Mouse (Mus musculus): ENCODE measurements around the gene Plek2. TPM values are rescaled to one million over a fixed set of nuclear protein-coding genes. Genes with fewer than 3 reads are reported as not detected.

Plek2 gene
- 42.6 and 50.2 TPM in 2 replicates for polyA plus RNA-seq (2015; fragmentation: Nextera tagmentation; extraction: Ambion mirVana)

DNA sequence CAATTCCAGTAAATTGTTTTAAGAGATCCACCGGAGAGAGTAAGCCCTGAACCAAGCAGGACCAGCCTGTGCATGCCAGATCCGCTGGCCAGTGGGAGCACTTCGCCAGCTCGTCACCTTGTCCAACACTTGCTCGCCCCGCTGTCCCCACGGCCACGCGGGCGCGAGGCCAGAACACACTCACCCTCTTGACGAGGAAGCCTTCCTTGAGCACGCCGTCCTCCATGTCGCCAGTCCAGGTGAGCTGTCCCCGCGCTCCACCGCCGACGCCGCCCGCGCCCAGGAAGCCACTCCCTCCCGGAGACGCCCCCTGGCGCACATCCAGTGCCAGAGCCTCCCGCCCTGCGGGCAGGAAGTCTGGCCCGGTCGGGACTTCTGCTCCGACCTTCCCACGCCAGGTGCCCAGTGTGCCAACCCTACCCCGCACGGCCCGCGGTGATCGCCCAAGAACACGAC is at the start of gene Plek2:
Plek2 (minus strand) TSS at position 258 of the 456 bp plus-strand sequence.
- H3K9me3 ChIP-seq (ENCODE audit: control insufficient read depth, low read length) = 0 out of 2 replicates have a peak, but pooled peaks cover 3% of the 10 kb centered on the region
- peak within 1 kb of the TSS; percentile 40 for H3K27ac ChIP-seq (replicated peaks)
- no peak for TF ChIP-seq EP300 (optimal IDR thresholded peaks at IDR 0.05)
- peak; percentile 67 for TF ChIP-seq CTCF (IDR thresholded peaks at IDR 0.05; ENCODE audit: low read depth)
- no peaks in the 10 kb centered on the region for H3K27me3 ChIP-seq (ENCODE audit: control insufficient read depth, insufficient read depth, low read length)
- peak within 1 kb of the TSS; percentile 66 for H3K4me2 ChIP-seq (replicated peaks; ENCODE audit: low read depth)
- WGBS = 2% methylated on average over 35 of the region's 38 CpGs
- no peaks in the 10 kb centered on the region for H3K36me3 ChIP-seq (ENCODE audit: control insufficient read depth, insufficient read depth, low read length)
- H3K4me1 ChIP-seq (replicated peaks; ENCODE audit: control insufficient read depth, insufficient read depth) = no peaks in the 10 kb centered on the region
- H3K9ac ChIP-seq (ENCODE audit: low read length) = peak within 1 kb of the TSS; percentile 65
- DNase-seq (ENCODE audit: low spot score) (peak; percentile 94), ATAC-seq (ENCODE audit: low FRiP score, low TSS enrichment) (peak; percentile 73)
- peak within 1 kb of the TSS; percentile 48 for H3K4me3 ChIP-seq (ENCODE audit: low read depth, low read length)

DNA sequence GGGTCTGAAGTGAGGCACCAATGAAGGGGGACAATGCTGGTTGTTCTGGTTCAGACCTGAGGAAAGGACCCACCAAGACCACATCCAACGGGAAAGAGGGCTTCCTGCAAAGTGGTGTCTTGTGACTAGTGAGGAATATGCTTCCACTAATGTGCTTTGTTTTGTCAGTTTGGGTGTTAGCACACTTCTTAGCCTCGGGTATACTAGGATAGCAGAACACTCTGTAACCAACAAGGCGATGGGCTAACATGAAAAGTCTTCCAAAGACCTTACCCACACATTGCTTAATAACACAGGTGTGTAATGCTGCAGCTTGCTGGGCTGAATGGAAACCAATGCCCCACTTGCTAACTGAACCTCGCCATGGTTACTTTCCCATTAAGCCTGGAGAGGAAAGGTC is 49.6 kb upstream of the Plek2 start:
- Histone ChIP-seq H3K9me3 (ENCODE audit: control insufficient read depth, low read length) (0 out of 2 replicates have a peak, but pooled peaks cover 5% of the 10 kb centered on the region), H3K36me3 (ENCODE audit: control insufficient read depth, insufficient read depth, low read length) (no peaks in the 10 kb centered on the region), H3K4me3 (ENCODE audit: low read depth, low read length) (no peak overlapping the region), H3K27ac (replicated peaks) (no peak overlapping the region), H3K27me3 (ENCODE audit: control insufficient read depth, insufficient read depth, low read length) (no peaks in the 10 kb centered on the region), H3K4me1 (replicated peaks; ENCODE audit: control insufficient read depth, insufficient read depth) (no peaks in the 10 kb centered on the region), H3K4me2 (replicated peaks; ENCODE audit: low read depth) (no peak overlapping the region), H3K9ac (ENCODE audit: low read length) (no peak overlapping the region)
- WGBS = 82% methylated on average over 4 of the region's 4 CpGs
- no peak for TF ChIP-seq CTCF (IDR thresholded peaks at IDR 0.05; ENCODE audit: low read depth)
- ATAC-seq (ENCODE audit: low FRiP score, low TSS enrichment) (no peak), DNase-seq (ENCODE audit: low spot score) (no peak)

DNA sequence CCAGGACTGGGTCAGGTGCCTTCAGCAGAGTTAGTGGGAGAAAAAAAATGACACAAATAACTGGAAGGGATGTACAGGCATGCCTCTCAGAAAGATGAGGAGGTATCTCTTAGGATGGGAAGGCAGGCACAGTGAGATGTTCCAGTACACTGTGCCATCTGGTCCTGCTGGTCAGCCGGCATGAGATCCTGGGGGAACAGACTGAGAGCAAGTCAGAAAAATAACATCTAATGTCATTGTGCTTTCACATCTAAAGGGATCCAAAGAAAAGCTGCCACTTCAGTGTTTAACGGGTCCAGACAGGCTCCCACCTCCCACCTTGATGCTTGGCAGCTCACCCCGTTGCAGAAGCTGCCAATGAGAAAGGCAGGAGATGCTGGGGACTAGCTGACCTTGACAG is 45.7 kb upstream of the Plek2 start:
- ATAC-seq (ENCODE audit: low FRiP score, low TSS enrichment) (no peak), DNase-seq (ENCODE audit: low spot score) (no peak)
- Histone ChIP-seq H3K4me1 (replicated peaks; ENCODE audit: control insufficient read depth, insufficient read depth) (no peaks in the 10 kb centered on the region), H3K27me3 (ENCODE audit: control insufficient read depth, insufficient read depth, low read length) (no peaks in the 10 kb centered on the region), H3K27ac (replicated peaks) (no peak overlapping the region), H3K9ac (ENCODE audit: low read length) (no peak overlapping the region), H3K4me3 (ENCODE audit: low read depth, low read length) (no peak overlapping the region), H3K4me2 (replicated peaks; ENCODE audit: low read depth) (no peak overlapping the region), H3K9me3 (ENCODE audit: control insufficient read depth, low read length) (0 out of 2 replicates have a peak, but pooled peaks cover 5% of the 10 kb centered on the region), H3K36me3 (ENCODE audit: control insufficient read depth, insufficient read depth, low read length) (no peaks in the 10 kb centered on the region)
- 53% methylated on average over 3 of the region's 3 CpGs for WGBS
- TF ChIP-seq CTCF (IDR thresholded peaks at IDR 0.05; ENCODE audit: low read depth) (no peak), EP300 (optimal IDR thresholded peaks at IDR 0.05) (no peak)

GRCm38 (mm10) chr12:78952053-78952452 is 45.3 kb upstream of the Plek2 start:
- no peaks in the 10 kb centered on the region for H3K4me1 ChIP-seq (replicated peaks; ENCODE audit: control insufficient read depth, insufficient read depth)
- WGBS = 59% methylated on average over 11 of the region's 11 CpGs
- H3K9me3 ChIP-seq (ENCODE audit: control insufficient read depth, low read length) = 0 out of 2 replicates have a peak, but pooled peaks cover 4% of the 10 kb centered on the region
- no peak for DNase-seq (ENCODE audit: low spot score)
- H3K4me2 ChIP-seq (replicated peaks; ENCODE audit: low read depth) = no peak overlapping the region
- no peak for ATAC-seq (ENCODE audit: low FRiP score, low TSS enrichment)
- no peak overlapping the region for H3K27ac ChIP-seq (replicated peaks)
- H3K9ac ChIP-seq (ENCODE audit: low read length) = no peak overlapping the region
- TF ChIP-seq EP300 (optimal IDR thresholded peaks at IDR 0.05) (no peak), CTCF (IDR thresholded peaks at IDR 0.05; ENCODE audit: low read depth) (no peak)
- no peak overlapping the region for H3K4me3 ChIP-seq (ENCODE audit: low read depth, low read length)
- H3K36me3 ChIP-seq (ENCODE audit: control insufficient read depth, insufficient read depth, low read length) = no peaks in the 10 kb centered on the region
- no peaks in the 10 kb centered on the region for H3K27me3 ChIP-seq (ENCODE audit: control insufficient read depth, insufficient read depth, low read length)

DNA sequence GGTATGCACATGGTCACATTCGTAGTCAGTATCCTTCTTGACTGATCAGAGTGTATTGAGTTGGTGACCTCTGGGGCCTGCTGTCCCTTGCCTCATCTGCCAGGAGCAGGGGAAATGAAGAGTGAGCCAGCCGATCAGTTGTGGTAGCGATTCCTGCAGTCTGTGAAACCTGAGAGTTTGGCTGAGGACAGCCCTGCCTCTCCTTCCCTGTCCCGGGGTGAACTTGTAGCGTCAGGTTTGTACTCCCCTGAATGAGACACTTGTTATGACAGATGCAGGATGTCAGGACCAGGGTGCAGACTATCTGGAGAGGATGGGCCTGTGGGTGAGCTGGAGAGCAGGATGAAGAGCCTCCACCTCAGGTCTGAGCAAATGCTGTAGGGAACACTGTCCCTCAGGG is 40.9 kb upstream of the Plek2 start:
- no peak for DNase-seq (ENCODE audit: low spot score)
- H3K4me3 ChIP-seq (ENCODE audit: low read depth, low read length) = no peak overlapping the region
- no peak overlapping the region for H3K4me2 ChIP-seq (replicated peaks; ENCODE audit: low read depth)
- ATAC-seq (ENCODE audit: low FRiP score, low TSS enrichment) = no peak
- H3K36me3 ChIP-seq (ENCODE audit: control insufficient read depth, insufficient read depth, low read length) = no peaks in the 10 kb centered on the region
- TF ChIP-seq EP300 (optimal IDR thresholded peaks at IDR 0.05) = no peak
- H3K27ac ChIP-seq (replicated peaks) = no peak overlapping the region
- no peak overlapping the region for H3K9ac ChIP-seq (ENCODE audit: low read length)
- no peaks in the 10 kb centered on the region for H3K4me1 ChIP-seq (replicated peaks; ENCODE audit: control insufficient read depth, insufficient read depth)
- H3K27me3 ChIP-seq (ENCODE audit: control insufficient read depth, insufficient read depth, low read length) = no peaks in the 10 kb centered on the region
- H3K9me3 ChIP-seq (ENCODE audit: control insufficient read depth, low read length) = no peaks in the 10 kb centered on the region
- WGBS = 61% methylated on average over 5 of the region's 5 CpGs

- H3K27me3 ChIP-seq (ENCODE audit: control insufficient read depth, insufficient read depth, low read length) = no peaks in the 10 kb centered on the region
- TF ChIP-seq EP300 (optimal IDR thresholded peaks at IDR 0.05) = no peak
- peak; percentile 57 for TF ChIP-seq CTCF (IDR thresholded peaks at IDR 0.05; ENCODE audit: low read depth)
- no peak overlapping the region for H3K9ac ChIP-seq (ENCODE audit: low read length)
- DNase-seq (ENCODE audit: low spot score) (no peak), ATAC-seq (ENCODE audit: low FRiP score, low TSS enrichment) (no peak)
- 78% methylated on average over 6 of the region's 6 CpGs for WGBS
- H3K4me3 ChIP-seq (ENCODE audit: low read depth, low read length) = no peak overlapping the region
- no peak overlapping the region for H3K27ac ChIP-seq (replicated peaks)
- no peaks in the 10 kb centered on the region for H3K4me1 ChIP-seq (replicated peaks; ENCODE audit: control insufficient read depth, insufficient read depth)
- H3K9me3 ChIP-seq (ENCODE audit: control insufficient read depth, low read length) = no peaks in the 10 kb centered on the region
- no peak overlapping the region for H3K4me2 ChIP-seq (replicated peaks; ENCODE audit: low read depth)
- no peaks in the 10 kb centered on the region for H3K36me3 ChIP-seq (ENCODE audit: control insufficient read depth, insufficient read depth, low read length)
These were observed 40.4 kb upstream of the Plek2 start for GRCm38 (mm10) chr12:78947161-78947560.
